Mouse (Mus musculus) liver, postnatal 0 days (tissue): ENCODE results near the gene Atp5d.

Experiments
- CTCF ChIP-seq: sonication (generic); IDR thresholded peaks from 2 replicates; pipeline ENCODE4 v1.5.1; 2016; ENCODE audit warnings: antibody characterized with exemption, low read depth
- EP300 ChIP-seq: IDR thresholded peaks from 2 replicates; pipeline ENCODE4 v1.6.1; 2016; ENCODE audit warnings: antibody characterized with exemption, low read depth, mild to moderate bottlenecking

- no peak for TF ChIP-seq CTCF
- no peak for TF ChIP-seq EP300
These were observed 31.6 kb downstream of the Atp5d start for GRCm38 (mm10) chr10:80170052-80170451.
